Mouse (Mus musculus) small intestine, adult 2 months (tissue): ENCODE measurements around the gene Vps13d.

ENCODE experiments used
- CTCF ChIP-seq: fragments of 200-500 bp; IDR thresholded peaks from 2 replicates; pipeline ENCODE4 v1.5.1; 2012; ENCODE audit warnings: low read depth, mild to moderate bottlenecking, control low read depth, inconsistent platforms, low read length, moderate library complexity, mixed read lengths; ENCODE audit not compliant: insufficient replicate concordance, insufficient read length; ENCODE audit errors: extremely low read depth
- POLR2A ChIP-seq: fragments of 200-500 bp; IDR thresholded peaks from 2 replicates; pipeline ENCODE4 v1.6.1; 2012; ENCODE audit warnings: low read depth, mild to moderate bottlenecking, control low read depth, inconsistent platforms, low read length, moderate library complexity

GRCm38 (mm10) chr4:145037631-145038416 lies 157.0 kb downstream of the Vps13d start:
- no peak for TF ChIP-seq CTCF
- no peak for TF ChIP-seq POLR2A
